Mouse (Mus musculus) mammary gland, adult 2 months (tissue): Measurements from ENCODE around the gene Isoc2b. TPM values are rescaled to one million over a fixed set of nuclear protein-coding genes. Genes with fewer than 3 reads are reported as not detected.

Experiments used
- polyA plus RNA-seq: library from polyadenylated mRNA; depleted of rRNA; stranded (reverse); fragments of >200 nt; gene quantifications from 2 replicates; pipeline ENCODE4 v1.2.3, GENCODE M21; 2012; ENCODE audit warnings: low replicate concordance; rRNA removed

The Isoc2b gene
- 39.7 and 42.5 TPM in 2 replicates for polyA plus RNA-seq

GRCm38 (mm10) chr7:4870133-4870532 lies at the start of gene Isoc2b:
TSS of gene Isoc2b (minus strand) at chr7:4870258.

DNA sequence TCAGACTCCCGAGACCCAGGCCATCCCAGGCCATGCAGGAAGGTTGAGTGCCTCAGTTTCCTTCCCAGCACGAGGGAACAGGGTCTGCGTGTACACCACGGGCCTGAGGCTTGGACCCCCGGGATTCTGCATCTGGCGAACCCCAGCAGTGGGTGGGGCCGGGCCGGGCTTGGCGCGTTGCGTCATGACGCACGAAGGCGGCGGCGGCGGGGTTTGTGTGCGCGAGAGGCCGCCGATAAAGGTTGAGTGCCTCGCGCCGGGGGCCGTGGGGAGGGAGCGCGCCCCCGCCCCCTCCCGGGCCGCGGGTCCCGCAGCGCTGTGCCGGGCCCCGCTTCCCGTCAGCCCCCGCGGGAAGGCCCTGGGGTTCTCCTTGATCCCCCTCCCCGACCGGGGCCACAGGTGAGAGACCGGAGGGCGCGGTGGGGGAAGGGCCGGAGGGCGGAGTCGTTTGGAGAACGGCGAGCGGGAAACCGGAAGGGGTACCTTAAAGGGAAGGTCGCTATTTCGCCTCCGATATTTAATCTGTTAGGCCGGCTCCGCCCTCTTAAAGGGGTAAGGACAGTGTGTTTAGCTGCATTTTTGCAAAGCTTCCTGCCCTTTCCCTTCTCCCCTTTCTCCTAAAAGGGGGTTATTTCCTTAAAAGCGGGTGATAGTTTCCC lies 45.1 kb upstream of the Isoc2b start, which contains the start of gene Zfp628:
TSS of gene Zfp628 (plus strand) at position 211 of the 659 bp plus-strand sequence.

GRCm38 (mm10) chr7:4906466-4906950 lies 36.5 kb upstream of the Isoc2b start, which contains the start of gene Gm36210:
TSS of gene Gm36210 (minus strand) at chr7:4906516.

DNA sequence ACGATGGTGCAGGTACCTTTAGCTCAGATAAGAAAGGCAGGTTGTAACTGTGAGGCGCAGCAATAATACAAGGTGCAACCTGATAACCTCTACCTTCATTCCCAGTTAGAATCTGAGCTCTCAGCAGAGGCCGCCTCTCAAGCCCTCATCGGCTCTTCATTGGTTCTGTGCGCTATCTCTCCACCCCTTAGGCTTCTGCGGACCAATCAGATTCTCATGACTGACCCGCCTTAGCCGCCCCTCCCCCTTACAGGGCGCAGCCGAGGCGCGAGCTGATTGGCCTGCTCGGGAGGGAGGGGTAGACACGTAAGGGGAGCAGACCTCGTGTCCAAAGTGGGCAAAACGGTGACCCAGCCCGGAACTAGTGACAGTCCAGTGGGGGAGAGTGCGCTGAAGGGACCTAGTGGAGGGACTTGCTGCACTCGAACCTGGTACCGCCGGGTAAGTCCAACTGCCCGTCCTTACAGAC lies 6.7 kb upstream of the Isoc2b start, which contains the start of gene Isoc2a:
TSS of gene Isoc2a (plus strand) at position 401 of the 469 bp plus-strand sequence.

DNA sequence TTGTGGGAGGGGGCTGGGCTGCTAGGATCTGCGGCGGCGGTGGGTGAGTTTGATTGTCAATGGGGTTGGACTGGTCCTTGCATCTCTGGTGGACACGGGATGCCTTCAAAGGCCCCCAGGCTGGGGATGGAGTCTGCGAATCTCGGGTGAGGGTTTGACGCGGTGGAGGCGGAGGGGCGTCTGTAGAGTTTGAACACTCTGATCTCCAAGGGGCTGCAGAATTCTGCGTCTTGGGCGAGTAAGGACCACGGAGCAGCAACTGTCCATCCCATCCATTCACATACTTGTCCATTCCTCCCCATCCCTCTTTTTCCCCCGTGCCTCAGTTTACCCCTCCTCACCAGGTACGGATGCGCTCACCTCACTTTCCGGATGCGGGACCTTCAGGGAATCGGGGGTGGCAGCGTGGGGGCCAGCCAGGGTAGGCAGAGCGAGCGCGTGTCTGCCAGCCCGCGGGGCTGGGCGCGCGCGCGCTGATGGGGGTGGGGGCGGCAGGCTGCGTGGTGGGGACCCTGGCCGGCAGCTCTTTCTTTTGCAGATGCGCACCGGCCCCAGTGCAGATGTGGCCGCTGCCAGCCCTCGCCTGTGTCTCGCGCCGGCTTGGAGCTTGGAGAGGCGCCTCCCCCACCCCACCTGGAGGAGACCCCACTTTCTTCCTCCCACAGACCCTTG lies 25.7 kb downstream of the Isoc2b start, which contains the start of gene Shisa7:
TSS of gene Shisa7 (minus strand) at position 452 of the 672 bp plus-strand sequence.

GRCm38 (mm10) chr7:4812303-4813104 lies 57.6 kb downstream of the Isoc2b start, which contains the start of gene Ube2s:
TSS of gene Ube2s (minus strand) at chr7:4812590.

Other genes starting within 250 kb of the Isoc2b start
- gene Tmem86b, start 238.8 kb downstream of the Isoc2b start, polyA plus RNA-seq = 14.9 and 19.6 TPM in 2 replicates
- 109 and 135 TPM in 2 replicates for gene Ppp6r1, start 211.2 kb downstream of the Isoc2b start, polyA plus RNA-seq
- gene Hspbp1, start 185.2 kb downstream of the Isoc2b start, polyA plus RNA-seq = 29.8 and 46.7 TPM in 2 replicates
- 4.4 and 6.0 TPM in 2 replicates for gene Brsk1, start 179.7 kb downstream of the Isoc2b start, polyA plus RNA-seq
- 2.0 and 2.5 TPM in 2 replicates for gene Tmem150b, start 145.0 kb downstream of the Isoc2b start, polyA plus RNA-seq
- gene Kmt5c, start 130.1 kb downstream of the Isoc2b start, polyA plus RNA-seq = 95.7 and 216 TPM in 2 replicates
- 13.8 and 18.7 TPM in 2 replicates for gene Cox6b2, start 117.2 kb downstream of the Isoc2b start, polyA plus RNA-seq
- 0.10 TPM in 1 of 2 replicates, not detected in the other for gene Fam71e2, start 99.0 kb downstream of the Isoc2b start, polyA plus RNA-seq
- 0.36 and 0.78 TPM in 2 replicates for gene Il11, start 87.4 kb downstream of the Isoc2b start, polyA plus RNA-seq
- gene Tmem190, start 87.3 kb downstream of the Isoc2b start, polyA plus RNA-seq = not detected in 2 replicates
- 18.4 and 84.5 TPM in 2 replicates for gene Tmem238, start 80.6 kb downstream of the Isoc2b start, polyA plus RNA-seq
- 252 and 384 TPM in 2 replicates for gene Rpl28, start 77.4 kb downstream of the Isoc2b start, polyA plus RNA-seq
- gene Ube2s, start 57.7 kb downstream of the Isoc2b start, polyA plus RNA-seq = 193 and 283 TPM in 2 replicates
- 0.54 and 1.0 TPM in 2 replicates for gene Shisa7, start 25.6 kb downstream of the Isoc2b start, polyA plus RNA-seq
- 45.1 and 54.4 TPM in 2 replicates for gene Isoc2a, start 6.9 kb upstream of the Isoc2b start, polyA plus RNA-seq
- gene Gm36210, start 36.3 kb upstream of the Isoc2b start, polyA plus RNA-seq = 0.17 and 0.85 TPM in 2 replicates
- gene Zfp628, start 45.0 kb upstream of the Isoc2b start, polyA plus RNA-seq = 15.7 and 34.3 TPM in 2 replicates
- 2.9 and 7.1 TPM in 2 replicates for gene Nat14, start 51.8 kb upstream of the Isoc2b start, polyA plus RNA-seq
- gene Ssc5d, start 55.5 kb upstream of the Isoc2b start, polyA plus RNA-seq = 17.9 and 19.0 TPM in 2 replicates
- 3.7 and 91.9 TPM in 2 replicates for gene Sbk2, start 94.1 kb upstream of the Isoc2b start, polyA plus RNA-seq
- 0.25 and 1.3 TPM in 2 replicates for gene Sbk3, start 100.9 kb upstream of the Isoc2b start, polyA plus RNA-seq
- 72.4 and 81.0 TPM in 2 replicates for gene Zfp579, start 125.9 kb upstream of the Isoc2b start, polyA plus RNA-seq
- 35.2 and 68.4 TPM in 2 replicates for gene Zfp524, start 144.2 kb upstream of the Isoc2b start, polyA plus RNA-seq
- gene Fiz1, start 144.4 kb upstream of the Isoc2b start, polyA plus RNA-seq = 34.7 and 40.0 TPM in 2 replicates
- gene Gm44973, start 145.2 kb upstream of the Isoc2b start, polyA plus RNA-seq = not detected in 2 replicates
- 33.5 and 79.1 TPM in 2 replicates for gene Zfp865, start 150.1 kb upstream of the Isoc2b start, polyA plus RNA-seq
- gene Ccdc106, start 150.3 kb upstream of the Isoc2b start, polyA plus RNA-seq = 1.5 and 3.1 TPM in 2 replicates
- not detected in 2 replicates for gene 4632433K11Rik, start 163.9 kb upstream of the Isoc2b start, polyA plus RNA-seq
- 4.6 and 5.6 TPM in 2 replicates for gene Zfp784, start 168.2 kb upstream of the Isoc2b start, polyA plus RNA-seq
- gene Zfp580, start 181.3 kb upstream of the Isoc2b start, polyA plus RNA-seq = 19.3 and 35.9 TPM in 2 replicates
- gene U2af2, start 191.9 kb upstream of the Isoc2b start, polyA plus RNA-seq = 156 and 169 TPM in 2 replicates
- 168 and 263 TPM in 2 replicates for gene Epn1, start 210.0 kb upstream of the Isoc2b start, polyA plus RNA-seq
- not detected in 2 replicates for gene Rfpl4, start 246.7 kb upstream of the Isoc2b start, polyA plus RNA-seq